Mouse (Mus musculus): Measurements from ENCODE around the gene Acss2.

DNA sequence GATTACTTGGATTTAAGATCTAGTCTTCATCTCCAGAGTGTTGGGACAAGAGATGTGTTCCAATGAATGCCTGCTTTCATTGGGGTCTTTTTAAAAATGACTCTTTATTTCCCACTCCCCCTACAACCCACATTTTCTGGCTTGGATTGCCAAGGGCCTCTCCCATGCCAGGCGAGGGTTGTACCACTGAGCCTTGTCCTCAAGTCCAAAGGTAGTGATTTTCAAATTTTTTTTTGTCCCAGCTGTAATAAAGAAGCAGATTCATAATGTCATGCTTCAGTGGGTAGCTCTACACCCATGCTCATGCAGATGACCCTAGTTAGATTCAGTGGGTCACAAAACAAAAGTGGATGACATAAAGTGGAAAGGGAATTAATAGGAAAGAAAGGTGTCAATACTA lies 29.2 kb downstream of the Acss2 start:
- TF ChIP-seq CTCF (IDR thresholded peaks at IDR 0.05; ENCODE audit: borderline replicate concordance, insufficient read depth, low read depth, low read length) (no peak), POLR2A (IDR thresholded peaks at IDR 0.05; ENCODE audit: borderline replicate concordance, insufficient read depth, low read length) (no peak)

Measured in cerebellum, adult 2 months (tissue).